Mouse (Mus musculus): Measurements from ENCODE around the gene Il17rb. TPM values are rescaled to one million over a fixed set of nuclear protein-coding genes. Genes with fewer than 3 reads are reported as not detected.
A peak's percentile ranks its signal among the peaks of the same experiment; 100 is the strongest.

Il17rb gene
- polyA plus RNA-seq, 1 experiment from 2014 or later: 1.2 TPM

DNA sequence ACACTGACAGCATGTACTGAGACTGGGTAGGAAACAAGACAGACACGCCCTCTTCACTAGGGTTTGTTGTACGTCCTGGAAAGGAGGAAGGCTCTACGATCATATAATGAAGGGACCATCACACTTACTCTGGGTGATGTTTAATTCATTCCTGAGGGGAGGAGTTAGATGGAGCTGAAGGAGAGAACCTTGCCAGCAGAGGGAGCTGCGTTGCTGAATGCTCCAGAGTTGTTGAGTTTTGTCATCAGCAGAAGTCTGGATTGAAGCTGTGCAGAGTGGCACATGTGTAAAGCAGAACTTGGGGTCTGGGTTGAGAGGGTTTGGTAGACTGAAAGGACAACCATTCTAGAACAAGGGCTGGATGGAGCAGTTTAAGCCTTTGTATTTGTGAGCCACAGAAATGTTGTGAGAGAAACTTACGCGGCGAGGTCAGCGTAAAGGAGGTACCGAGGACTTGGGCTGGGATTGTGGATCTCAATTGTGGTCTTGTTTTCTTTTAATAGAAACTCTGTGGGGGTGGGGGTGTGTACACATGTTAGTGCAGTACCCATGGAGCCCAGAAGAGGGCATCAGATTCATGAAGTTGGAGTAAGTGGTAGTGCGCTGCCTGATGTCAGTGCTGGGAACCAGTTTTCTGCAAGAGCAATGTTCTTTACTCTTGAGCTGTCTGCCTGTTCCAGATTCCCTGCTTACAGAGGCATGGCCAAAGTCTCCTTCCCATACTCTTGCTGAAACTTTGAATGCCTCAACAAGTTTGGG lies 28.1 kb downstream of the Il17rb start:
- no peaks in the 10 kb centered on the region for H3K27me3 ChIP-seq
- H3K9ac ChIP-seq: no peak overlapping the region
- peaks cover 65% of the 10 kb centered on the region for H3K36me3 ChIP-seq
- H3K4me3 ChIP-seq: no peak overlapping the region
- no peak overlapping the region for H3K4me2 ChIP-seq
- no peak overlapping the region for H3K27ac ChIP-seq (replicated peaks)
- H3K4me1 ChIP-seq (replicated peaks): peaks cover 11% of the 10 kb centered on the region
- H3K9me3 ChIP-seq: 0 out of 2 replicates have a peak, but pooled peaks cover 6% of the 10 kb centered on the region
- no peak for ATAC-seq (ENCODE audit: low read depth)
- 97% methylated on average over 10 of the region's 10 CpGs for WGBS

DNA sequence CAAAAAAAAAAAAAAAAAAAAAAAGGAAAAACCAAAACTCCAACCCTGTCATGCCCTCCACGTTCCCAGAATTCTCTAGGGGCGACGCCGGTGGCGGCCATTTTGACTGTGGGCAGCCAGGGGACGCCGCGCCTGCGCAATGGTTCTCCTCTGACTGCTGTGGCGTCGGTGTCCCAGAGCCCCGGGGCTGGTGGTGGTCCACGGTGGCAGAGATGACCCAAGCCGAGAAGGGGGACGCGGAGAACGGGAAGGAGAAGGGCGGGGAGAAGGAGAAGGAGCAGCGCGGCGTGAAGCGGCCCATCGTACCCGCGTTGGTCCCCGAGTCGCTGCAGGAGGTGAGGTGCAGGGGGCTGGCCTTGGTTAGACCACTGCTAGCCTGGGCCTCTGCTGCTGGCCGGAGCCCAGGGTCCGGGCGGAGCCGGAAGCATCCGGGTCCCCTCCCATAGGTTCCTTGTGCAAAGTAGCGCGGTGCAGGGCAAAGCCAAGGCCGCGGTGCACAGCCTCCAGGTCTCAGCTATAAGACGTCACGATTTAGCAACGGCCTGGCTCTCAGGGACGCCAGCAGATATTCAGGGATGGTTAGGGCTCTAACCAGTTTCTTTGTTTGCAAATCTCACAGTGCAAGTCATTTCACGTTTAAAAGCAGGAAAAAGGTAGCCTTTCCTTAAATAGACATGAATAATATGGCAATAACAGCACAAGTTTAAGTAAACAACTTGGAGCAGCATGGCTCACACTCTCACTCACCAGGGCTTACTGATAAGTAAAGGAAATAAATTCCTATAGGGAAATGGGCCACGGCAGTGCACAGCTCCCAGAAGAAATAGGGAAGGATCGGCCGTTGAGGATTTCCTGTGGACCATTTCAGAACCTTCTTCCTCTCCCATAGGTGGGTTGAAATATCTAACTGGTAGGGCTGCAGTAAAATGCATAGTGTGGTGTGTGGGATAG lies 30.2 kb downstream of the Il17rb start, which contains the start of gene Actr8:
TSS of gene Actr8 (plus strand) at position 84 of the 951 bp plus-strand sequence.
- H3K9ac ChIP-seq: peak within 1 kb of the TSS; percentile 89
- peak within 1 kb of the TSS; percentile 85 for H3K4me2 ChIP-seq
- 0 out of 2 replicates have a peak, but pooled peaks cover 6% of the 10 kb centered on the region for H3K9me3 ChIP-seq
- WGBS: 3% methylated on average over 43 of the region's 44 CpGs
- peak within 1 kb of the TSS; percentile 95 for H3K27ac ChIP-seq (replicated peaks)
- peaks cover 11% of the 10 kb centered on the region for H3K4me1 ChIP-seq (replicated peaks)
- peak; percentile 95 for ATAC-seq (ENCODE audit: low read depth)
- no peaks in the 10 kb centered on the region for H3K27me3 ChIP-seq
- peaks cover 61% of the 10 kb centered on the region for H3K36me3 ChIP-seq
- peak within 1 kb of the TSS; percentile 80 for H3K4me3 ChIP-seq

DNA sequence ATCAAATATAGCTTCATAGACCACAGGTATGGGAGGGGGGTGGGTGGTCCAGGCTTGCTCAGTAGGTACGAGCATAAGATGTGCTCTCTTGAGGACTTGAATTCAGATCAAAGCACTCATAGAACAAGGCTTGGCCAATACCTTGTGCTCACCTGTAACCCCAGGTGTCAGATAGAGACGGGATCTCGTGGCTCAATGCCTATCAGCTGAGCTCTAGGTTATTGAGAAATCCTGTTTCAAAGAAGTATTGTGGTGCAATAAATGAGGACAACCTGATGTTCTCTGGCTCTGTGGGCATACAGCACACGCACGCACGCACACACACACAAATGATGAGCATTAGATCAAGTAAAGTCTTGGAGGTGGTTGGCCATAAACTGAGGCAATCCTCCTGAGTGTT lies 31.8 kb downstream of the Il17rb start:
- Histone ChIP-seq H3K36me3 (peaks cover 61% of the 10 kb centered on the region), H3K9me3 (0 out of 2 replicates have a peak, but pooled peaks cover 6% of the 10 kb centered on the region), H3K27ac (replicated peaks) (no peak overlapping the region), H3K4me1 (replicated peaks) (peaks cover 11% of the 10 kb centered on the region), H3K9ac (no peak overlapping the region), H3K27me3 (no peaks in the 10 kb centered on the region), H3K4me2 (no peak overlapping the region), H3K4me3 (no peak overlapping the region)
- no peak for ATAC-seq (ENCODE audit: low read depth)
- WGBS: 97% methylated on average over 6 of the region's 6 CpGs

DNA sequence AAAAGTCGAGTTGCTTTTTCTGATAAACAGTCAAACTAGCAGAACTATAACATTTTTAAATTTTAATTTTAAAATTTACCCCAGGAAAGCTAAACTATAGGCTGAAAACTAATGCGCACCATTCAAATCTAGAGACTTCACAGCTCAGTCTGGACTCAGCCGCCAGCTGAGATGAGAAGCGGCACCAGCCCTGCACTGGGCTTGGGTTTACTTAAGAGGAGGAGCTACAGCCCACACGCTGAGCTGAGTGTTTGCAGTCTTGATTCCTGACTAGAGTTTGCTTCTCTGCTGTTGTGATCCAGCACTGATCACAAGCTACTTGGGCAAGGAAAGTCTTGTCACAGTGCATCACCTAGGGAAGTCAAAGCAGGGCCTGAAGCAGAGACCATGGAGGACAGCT lies 36.7 kb downstream of the Il17rb start:
- no peak overlapping the region for H3K27ac ChIP-seq (replicated peaks)
- peaks cover 62% of the 10 kb centered on the region for H3K36me3 ChIP-seq
- H3K4me2 ChIP-seq: no peak overlapping the region
- no peak overlapping the region for H3K9ac ChIP-seq
- H3K4me3 ChIP-seq: no peak overlapping the region
- H3K4me1 ChIP-seq (replicated peaks): peaks cover 28% of the 10 kb centered on the region
- WGBS: 86% methylated on average over 5 of the region's 5 CpGs
- ATAC-seq (ENCODE audit: low read depth): no peak
- no peaks in the 10 kb centered on the region for H3K27me3 ChIP-seq
- no peaks in the 10 kb centered on the region for H3K9me3 ChIP-seq

DNA sequence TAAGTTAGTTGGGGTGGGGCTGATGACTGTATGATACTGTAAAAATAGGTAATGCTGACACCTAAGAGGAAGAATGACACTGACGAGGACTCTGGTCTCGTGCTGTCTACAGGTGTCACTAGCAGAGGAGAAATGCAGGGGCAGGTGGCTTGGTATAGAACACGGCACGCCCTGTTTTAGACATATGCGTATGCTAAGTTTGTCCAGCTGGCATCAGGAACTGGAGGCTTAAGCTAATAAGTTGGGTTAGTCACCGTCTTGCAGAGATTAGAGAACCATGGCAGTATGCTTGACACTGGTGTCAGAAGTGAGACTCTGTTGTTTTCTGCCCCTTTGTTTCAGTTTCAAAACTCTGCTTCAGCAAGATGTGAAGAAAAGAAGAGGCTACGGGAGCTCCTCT lies 37.2 kb downstream of the Il17rb start:
- Histone ChIP-seq H3K27ac (replicated peaks) (no peak overlapping the region), H3K36me3 (peaks cover 61% of the 10 kb centered on the region), H3K9me3 (no peaks in the 10 kb centered on the region), H3K27me3 (no peaks in the 10 kb centered on the region), H3K4me2 (no peak overlapping the region), H3K4me1 (replicated peaks) (peaks cover 28% of the 10 kb centered on the region), H3K9ac (no peak overlapping the region), H3K4me3 (no peak overlapping the region)
- WGBS: 93% methylated on average over 7 of the region's 7 CpGs
- no peak for ATAC-seq (ENCODE audit: low read depth)

DNA sequence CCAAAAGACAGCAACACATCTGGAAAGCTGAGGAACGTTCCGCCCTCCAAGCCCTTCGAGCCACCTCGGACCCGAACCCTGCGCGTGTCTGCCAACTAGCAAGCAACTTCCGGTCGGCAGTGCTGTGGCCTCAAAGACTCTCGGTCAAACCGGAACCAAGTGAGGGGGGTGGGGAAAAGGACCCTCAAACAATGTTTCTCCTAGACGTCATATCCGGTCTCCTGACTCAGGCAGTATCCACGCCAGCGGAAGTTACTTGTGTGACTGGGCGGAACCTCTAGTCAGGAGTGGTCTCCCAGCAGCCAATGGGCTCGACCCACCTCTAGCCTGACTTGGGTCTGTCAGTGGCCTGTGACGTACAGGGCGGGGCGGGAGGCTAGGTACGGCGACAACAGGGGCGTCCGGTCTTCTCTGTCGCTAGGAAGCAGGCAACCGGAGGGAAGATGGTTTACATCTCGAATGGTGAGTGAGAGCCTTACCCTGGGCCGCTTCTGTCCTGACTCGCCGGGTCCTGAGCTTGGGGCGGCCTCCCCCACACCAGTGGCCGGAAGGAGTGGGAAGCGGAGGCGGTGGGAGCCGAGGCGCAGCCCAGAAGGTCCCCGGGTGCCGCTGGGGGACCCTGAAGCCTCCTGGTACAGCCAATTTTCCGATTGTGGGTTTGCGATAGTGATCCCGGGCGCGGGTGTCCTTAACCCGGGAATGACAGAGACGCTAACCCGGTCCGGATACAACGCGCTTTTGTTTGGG lies 40.4 kb downstream of the Il17rb start, which contains the start of gene Selenok:
TSS of gene Selenok (plus strand) at position 234 of the 747 bp plus-strand sequence.
- Histone ChIP-seq H3K27me3 (no peaks in the 10 kb centered on the region), H3K9me3 (no peaks in the 10 kb centered on the region), H3K9ac (peak within 1 kb of the TSS; percentile 96), H3K27ac (replicated peaks) (peak within 1 kb of the TSS; percentile 92), H3K4me1 (replicated peaks) (peaks cover 28% of the 10 kb centered on the region), H3K4me3 (peak within 1 kb of the TSS; percentile 95), H3K36me3 (peaks cover 32% of the 10 kb centered on the region), H3K4me2 (peak within 1 kb of the TSS; percentile 79)
- under 1% methylated on average over 49 of the region's 49 CpGs for WGBS
- ATAC-seq (ENCODE audit: low read depth): peak; percentile 100

DNA sequence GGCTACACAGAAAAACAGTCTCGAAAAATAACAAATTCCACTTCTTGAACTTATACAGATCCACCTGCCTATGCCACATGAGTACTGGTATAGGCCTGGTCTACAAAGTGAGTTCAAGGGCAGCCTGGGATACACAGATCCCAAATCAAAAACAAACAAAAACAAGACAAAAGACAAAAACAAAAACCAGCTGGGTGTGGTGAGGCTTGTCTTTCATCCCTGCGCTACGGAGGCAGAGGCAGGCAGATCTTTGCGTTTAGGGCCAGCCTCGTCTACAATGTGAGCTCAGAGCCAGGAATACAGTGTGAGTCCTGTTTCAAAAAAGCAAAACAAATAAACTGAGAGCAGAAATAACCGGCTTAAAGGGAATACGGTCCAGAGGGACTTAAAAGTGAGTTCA lies 41.1 kb downstream of the Il17rb start:
- peak overlapping the region; percentile 92 for H3K27ac ChIP-seq (replicated peaks)
- WGBS: 62% methylated on average over 7 of the region's 7 CpGs
- H3K27me3 ChIP-seq: no peaks in the 10 kb centered on the region
- 0 out of 2 replicates have a peak, but pooled peaks cover 3% of the 10 kb centered on the region for H3K9me3 ChIP-seq
- ATAC-seq (ENCODE audit: low read depth): peak; percentile 5
- peaks cover 28% of the 10 kb centered on the region for H3K4me1 ChIP-seq (replicated peaks)
- peak overlapping the region; percentile 64 for H3K4me2 ChIP-seq
- peak overlapping the region; percentile 95 for H3K4me3 ChIP-seq
- H3K9ac ChIP-seq: peak overlapping the region; percentile 62
- peaks cover 26% of the 10 kb centered on the region for H3K36me3 ChIP-seq

DNA sequence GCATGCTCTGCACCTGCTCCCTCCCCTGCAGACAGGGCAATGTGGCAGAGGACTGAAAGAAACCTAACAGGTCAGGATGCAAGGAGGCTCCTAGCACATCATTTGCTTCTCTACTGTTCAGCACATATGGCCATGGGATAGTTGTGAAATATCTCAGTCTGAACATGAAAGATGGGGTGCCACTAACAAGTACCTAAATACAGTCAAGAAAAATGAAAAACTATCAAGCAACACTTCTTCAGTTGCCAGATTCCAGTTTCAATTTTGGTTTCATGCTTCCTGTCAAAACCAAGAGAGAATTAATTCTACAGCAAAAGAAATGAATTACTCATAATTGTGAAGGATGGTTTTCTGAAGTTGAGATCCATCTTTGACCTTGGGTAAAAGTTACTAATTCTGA lies 51.3 kb downstream of the Il17rb start:
- no peak for ATAC-seq (ENCODE audit: low read depth)
- no peak overlapping the region for H3K4me3 ChIP-seq
- no peak overlapping the region for H3K9ac ChIP-seq
- H3K9me3 ChIP-seq: no peaks in the 10 kb centered on the region
- no peaks in the 10 kb centered on the region for H3K36me3 ChIP-seq
- H3K27me3 ChIP-seq: no peaks in the 10 kb centered on the region
- no peaks in the 10 kb centered on the region for H3K4me1 ChIP-seq (replicated peaks)
- no peak overlapping the region for H3K4me2 ChIP-seq
- no peak overlapping the region for H3K27ac ChIP-seq (replicated peaks)

DNA sequence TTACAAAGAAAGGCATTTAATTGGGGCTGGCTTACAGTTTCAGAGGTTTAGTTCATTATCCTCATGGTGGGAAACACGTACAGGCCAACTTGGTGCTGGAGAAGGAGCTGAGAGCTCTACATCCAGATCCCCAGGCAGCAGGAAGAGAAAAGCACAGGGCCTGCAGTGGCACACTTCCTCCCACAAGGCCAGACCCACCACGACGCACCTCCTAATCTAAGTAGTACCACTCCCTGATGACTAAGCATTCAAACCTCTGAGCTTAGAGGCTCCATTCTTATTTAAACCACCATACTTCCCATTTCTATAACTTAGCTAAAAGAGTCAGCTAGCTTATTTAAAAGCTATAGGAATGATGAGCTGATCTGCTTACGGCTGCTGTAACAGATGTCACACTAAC lies 57.9 kb downstream of the Il17rb start:
- Histone ChIP-seq H3K9me3 (no peaks in the 10 kb centered on the region), H3K36me3 (no peaks in the 10 kb centered on the region), H3K27me3 (no peaks in the 10 kb centered on the region), H3K4me3 (no peak overlapping the region), H3K9ac (no peak overlapping the region), H3K27ac (replicated peaks) (no peak overlapping the region), H3K4me1 (replicated peaks) (no peaks in the 10 kb centered on the region), H3K4me2 (no peak overlapping the region)
- ATAC-seq (ENCODE audit: low read depth): no peak
- 89% methylated on average over 4 of the region's 4 CpGs for WGBS

DNA sequence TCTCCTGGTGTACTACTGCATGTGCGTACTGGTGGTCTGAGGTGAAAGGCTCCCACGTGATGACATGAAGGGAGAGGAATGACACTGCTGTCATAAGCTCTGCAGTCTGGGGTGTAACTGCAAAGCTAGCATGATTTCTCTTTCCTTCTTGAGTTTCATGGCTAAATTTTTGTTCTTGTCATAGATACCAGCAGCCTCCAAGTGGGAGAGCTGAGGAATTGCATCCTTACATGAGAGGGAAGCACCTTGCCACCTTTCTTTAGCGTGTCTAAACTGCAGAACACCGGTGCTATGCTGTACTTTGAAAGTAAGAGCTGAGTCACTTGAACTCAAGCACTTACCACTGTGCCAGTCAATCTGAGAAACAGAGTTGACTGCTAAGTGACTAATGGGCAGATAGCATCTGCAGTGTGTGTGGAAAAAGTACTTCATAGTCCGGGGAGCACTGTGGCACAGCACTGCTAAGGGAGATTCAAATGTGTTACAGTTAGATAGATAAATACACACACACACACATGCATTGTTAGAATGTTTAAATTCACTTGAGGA lies 61.9 kb downstream of the Il17rb start:
- no peak overlapping the region for H3K27ac ChIP-seq (replicated peaks)
- no peaks in the 10 kb centered on the region; the same call in 1 of the 2 replicates for H3K27me3 ChIP-seq
- ATAC-seq (ENCODE audit: low read depth): no peak
- no peaks in the 10 kb centered on the region for H3K36me3 ChIP-seq
- H3K4me2 ChIP-seq: no peak overlapping the region
- H3K4me1 ChIP-seq (replicated peaks): no peaks in the 10 kb centered on the region
- no peaks in the 10 kb centered on the region for H3K9me3 ChIP-seq
- H3K4me3 ChIP-seq: no peak overlapping the region
- 71% methylated on average over 5 of the region's 5 CpGs for WGBS
- H3K9ac ChIP-seq: no peak overlapping the region
